Mouse (Mus musculus) forebrain, embryonic 15.5 days (tissue): ENCODE measurements at regions not wholly inside any gene's neighbourhood (a gene's known extent, or its start where the extent isn't known, plus 50 kb on each side); places are given as distances from the start of the nearest gene placed in this dataset.

Experiments used
- ATAC-seq: fragments of 200-750 bp; cut with Nextera tagmentation; replicated peaks from 2 replicates; pipeline ENCODE4 v1.8.0; 2017; ENCODE audit warnings: mild to moderate bottlenecking, moderate TSS enrichment, moderate library complexity
- H3K27ac ChIP-seq: fragments of 300-500 bp; sonication (generic); replicated peaks from 2 replicates; pipeline ENCODE4 v1.5.1; 2015; ENCODE audit warnings: mild to moderate bottlenecking, inconsistent platforms
- H3K27me3 ChIP-seq: fragments of 300-500 bp; sonication (generic); 2 replicates; pipeline ENCODE4 v1.6.1; 2015; ENCODE audit warnings: inconsistent platforms
- H3K36me3 ChIP-seq: fragments of 300-500 bp; sonication (generic); 2 replicates; pipeline ENCODE4 v1.6.1; 2015; ENCODE audit warnings: mild to moderate bottlenecking, inconsistent platforms
- H3K4me1 ChIP-seq: fragments of 300-500 bp; sonication (generic); 2 replicates; pipeline ENCODE4 v1.6.1; 2015; ENCODE audit warnings: inconsistent platforms
- H3K4me2 ChIP-seq: fragments of 300-500 bp; sonication (generic); replicated peaks from 2 replicates; pipeline ENCODE4 v1.6.1; 2015; ENCODE audit warnings: mild to moderate bottlenecking, inconsistent platforms
- H3K4me3 ChIP-seq: fragments of 300-500 bp; sonication (generic); 2 replicates; pipeline ENCODE4 v1.5.1; 2015; ENCODE audit warnings: mild to moderate bottlenecking, inconsistent platforms
- H3K9ac ChIP-seq: fragments of 300-500 bp; sonication (generic); replicated peaks from 2 replicates; pipeline ENCODE4 v1.6.1; 2015; ENCODE audit warnings: mild to moderate bottlenecking, inconsistent platforms
- H3K9me3 ChIP-seq: fragments of 300-500 bp; sonication (generic); 2 replicates; pipeline ENCODE4 v1.6.1; 2016; ENCODE audit warnings: inconsistent platforms
- WGBS: fragments of 180-500 bp; shearing (Covaris S2); methylation state at CpG from one replicate; pipeline ENCODE4 v1.1.7; 2015; ENCODE audit warnings: mixed read lengths; 5-methylcytosine and 5-hydroxymethylcytosine counted together

GRCm38 (mm10) chr12:33717053-33717452 lies 211.2 kb upstream of the Ferd3l start:
- ATAC-seq, result peak; percentile 51; the same call in 1 of the 2 replicates
- 8% methylated on average over 4 of the region's 4 CpGs for WGBS

GRCm38 (mm10) chr12:33717601-33718260 lies 210.5 kb upstream of the Ferd3l start:
- Histone ChIP-seq H3K9me3 (no peaks in the 10 kb centered on the region), H3K27me3 (no peaks in the 10 kb centered on the region), H3K27ac (no peak overlapping the region), H3K4me1 (peaks cover 13% of the 10 kb centered on the region), H3K4me3 (no peak overlapping the region), H3K4me2 (peak overlapping the region; percentile 10), H3K9ac (no peak overlapping the region), H3K36me3 (no peaks in the 10 kb centered on the region)
- ATAC-seq, result peak; percentile 67; the same call in 1 of the 2 replicates
- 22% methylated on average over 14 of the region's 14 CpGs for WGBS

More at GRCm38 (mm10) chr12:33717053-33717452, 211.2 kb upstream of the Ferd3l start:
- Histone ChIP-seq H3K4me2 (no peak overlapping the region), H3K36me3 (no peaks in the 10 kb centered on the region), H3K9ac (no peak overlapping the region), H3K9me3 (no peaks in the 10 kb centered on the region), H3K27ac (no peak overlapping the region), H3K27me3 (no peaks in the 10 kb centered on the region), H3K4me3 (no peak overlapping the region), H3K4me1 (peaks cover 13% of the 10 kb centered on the region)

GRCm38 (mm10) chr12:33719063-33719462 lies 209.2 kb upstream of the Ferd3l start:
- Histone ChIP-seq H3K9ac (no peak overlapping the region), H3K36me3 (no peaks in the 10 kb centered on the region), H3K27me3 (no peaks in the 10 kb centered on the region), H3K4me2 (no peak overlapping the region), H3K4me1 (peaks cover 13% of the 10 kb centered on the region), H3K27ac (no peak overlapping the region), H3K4me3 (no peak overlapping the region), H3K9me3 (no peaks in the 10 kb centered on the region)
- ATAC-seq, result no peak
- WGBS, result 66% methylated on average over 7 of the region's 7 CpGs

DNA sequence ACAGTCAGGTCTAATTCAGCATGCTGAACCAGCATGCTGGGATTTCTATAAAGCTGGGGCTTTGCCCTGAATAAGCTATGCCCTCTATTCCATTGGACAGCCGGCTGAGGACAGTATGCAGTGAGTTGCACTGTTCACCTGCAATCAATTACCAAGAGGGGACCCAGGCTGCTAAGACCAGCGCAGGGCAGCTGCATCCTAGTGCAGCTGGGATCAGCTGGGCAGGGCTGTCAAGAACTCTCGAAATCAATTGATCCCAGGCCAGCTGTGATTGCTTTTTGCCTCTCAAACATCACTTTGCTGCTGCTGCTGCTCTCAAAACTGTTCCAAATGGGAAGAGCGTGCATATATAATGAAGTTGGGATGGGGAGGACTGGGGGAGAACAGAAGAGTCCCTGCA lies 196.3 kb upstream of the Ferd3l start:
- Histone ChIP-seq H3K27ac (no peak overlapping the region), H3K9ac (no peak overlapping the region), H3K27me3 (no peaks in the 10 kb centered on the region), H3K4me1 (no peaks in the 10 kb centered on the region), H3K9me3 (no peaks in the 10 kb centered on the region), H3K4me3 (no peak overlapping the region), H3K36me3 (no peaks in the 10 kb centered on the region), H3K4me2 (no peak overlapping the region)
- ATAC-seq, result 0 out of 2 replicates have a peak, but pooled peaks have one; percentile 46
- WGBS, result 51% methylated on average over 4 of the region's 4 CpGs

- H3K27me3 ChIP-seq, result no peaks in the 10 kb centered on the region
- WGBS, result 51% methylated on average over 5 of the region's 5 CpGs
- ATAC-seq, result peak; percentile 80; the same call in 1 of the 2 replicates
These were observed 152.4 kb upstream of the Ferd3l start for GRCm38 (mm10) chr12:33775563-33776468.

DNA sequence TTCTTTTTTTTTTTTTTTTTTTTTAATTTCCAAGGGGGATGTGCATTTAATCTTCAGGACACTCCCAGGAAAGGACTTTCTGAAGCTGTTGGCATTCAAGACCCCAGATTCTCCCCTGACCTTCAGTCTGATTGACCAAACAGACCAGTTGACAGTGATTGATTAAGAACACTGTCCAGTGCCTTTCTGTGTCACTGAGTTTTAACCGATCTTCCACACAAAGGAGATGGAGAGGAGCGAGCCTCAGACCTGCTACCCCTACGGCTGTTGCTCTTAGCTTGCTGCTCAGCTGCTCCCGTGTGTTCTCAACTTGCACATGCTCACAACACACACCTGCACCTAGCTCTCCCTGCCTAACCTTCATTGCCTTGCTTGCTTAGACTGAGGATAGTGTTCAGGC lies 149.7 kb upstream of the Ferd3l start:
- no peak overlapping the region for H3K4me2 ChIP-seq
- H3K9ac ChIP-seq, result no peak overlapping the region
- H3K27me3 ChIP-seq, result no peaks in the 10 kb centered on the region
- H3K27ac ChIP-seq, result no peak overlapping the region
- WGBS, result 43% methylated on average over 4 of the region's 4 CpGs
- peaks cover 13% of the 10 kb centered on the region for H3K4me1 ChIP-seq
- H3K9me3 ChIP-seq, result no peaks in the 10 kb centered on the region
- no peak for ATAC-seq
- H3K4me3 ChIP-seq, result no peak overlapping the region
- H3K36me3 ChIP-seq, result no peaks in the 10 kb centered on the region

More at GRCm38 (mm10) chr12:33775563-33776468, 152.4 kb upstream of the Ferd3l start:
- no peak overlapping the region for H3K27ac ChIP-seq
- no peaks in the 10 kb centered on the region for H3K9me3 ChIP-seq
- peaks cover 13% of the 10 kb centered on the region for H3K4me1 ChIP-seq
- H3K4me2 ChIP-seq, result no peak overlapping the region
- H3K4me3 ChIP-seq, result no peak overlapping the region
- no peak overlapping the region for H3K9ac ChIP-seq
- H3K36me3 ChIP-seq, result no peaks in the 10 kb centered on the region

DNA sequence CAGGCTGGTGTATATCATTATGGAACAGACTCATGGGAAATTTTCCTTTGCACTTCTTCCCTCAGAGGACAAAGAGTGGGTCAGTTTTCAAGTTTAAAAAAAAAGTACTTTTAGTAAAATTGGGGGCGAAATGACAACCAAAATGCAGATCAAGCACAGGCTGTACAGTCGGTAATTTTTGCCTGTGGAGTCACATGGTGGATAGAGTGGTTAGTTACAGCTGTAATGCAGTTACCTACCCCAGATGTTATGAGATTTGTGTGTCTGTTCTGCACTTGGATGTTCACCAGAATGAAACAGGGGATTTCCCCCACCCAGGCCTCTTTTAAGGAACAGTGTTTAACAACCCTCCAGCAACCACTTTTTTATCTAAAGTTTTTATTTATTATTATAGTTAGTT lies 148.3 kb upstream of the Ferd3l start:
- Histone ChIP-seq H3K27me3 (no peaks in the 10 kb centered on the region), H3K4me3 (no peak overlapping the region), H3K36me3 (no peaks in the 10 kb centered on the region), H3K9ac (no peak overlapping the region), H3K9me3 (no peaks in the 10 kb centered on the region), H3K4me1 (peaks cover 13% of the 10 kb centered on the region), H3K27ac (no peak overlapping the region), H3K4me2 (no peak overlapping the region)
- ATAC-seq, result no peak
- 86% methylated on average over 2 of the region's 2 CpGs for whole genome bisulfite sequencing

DNA sequence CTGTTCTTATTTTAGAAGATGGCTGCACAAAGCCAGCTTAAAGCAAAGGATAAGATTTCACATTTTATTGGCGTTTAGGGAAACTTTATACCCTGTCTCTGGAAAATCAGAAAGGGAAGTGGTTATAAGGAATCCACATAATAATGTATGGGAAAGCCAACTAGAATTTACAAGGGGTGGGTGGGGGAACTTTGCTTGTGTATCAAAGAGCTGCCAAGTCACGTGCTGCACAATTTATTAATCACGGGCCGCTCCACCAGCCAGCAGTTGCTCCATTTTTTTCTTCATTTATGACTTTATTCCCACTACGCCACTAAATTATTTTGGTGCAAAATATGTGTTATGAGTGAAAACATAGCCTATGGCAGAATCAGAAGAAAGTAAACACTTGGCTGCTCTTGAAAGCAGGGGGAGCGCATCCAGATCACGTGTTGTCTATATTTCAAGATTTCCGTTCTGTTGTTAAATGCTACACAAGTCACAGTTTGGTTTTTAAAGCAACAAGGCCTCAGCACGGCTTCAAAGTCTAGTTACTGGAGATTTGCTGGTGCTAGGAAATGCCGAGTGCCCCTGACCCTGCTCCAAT lies 123.9 kb upstream of the Ferd3l start:
- no peaks in the 10 kb centered on the region for H3K4me1 ChIP-seq
- no peak overlapping the region for H3K4me3 ChIP-seq
- no peaks in the 10 kb centered on the region for H3K36me3 ChIP-seq
- H3K27ac ChIP-seq, result no peak overlapping the region
- H3K9ac ChIP-seq, result no peak overlapping the region
- H3K27me3 ChIP-seq, result no peaks in the 10 kb centered on the region
- 88% methylated on average over 10 of the region's 10 CpGs for whole genome bisulfite sequencing
- ATAC-seq, result no peak
- H3K9me3 ChIP-seq, result no peaks in the 10 kb centered on the region
- H3K4me2 ChIP-seq, result no peak overlapping the region

- Histone ChIP-seq H3K4me3 (no peak overlapping the region), H3K4me2 (no peak overlapping the region)
These were observed 102.7 kb upstream of the Ferd3l start for GRCm38 (mm10) chr12:33825571-33825970.

GRCm38 (mm10) chr12:33849088-33849487 lies 79.1 kb upstream of the Ferd3l start:
- no peak for ATAC-seq
- H3K36me3 ChIP-seq, result no peaks in the 10 kb centered on the region
- H3K4me3 ChIP-seq, result no peak overlapping the region
- H3K4me2 ChIP-seq, result no peak overlapping the region
- peaks cover 3% of the 10 kb centered on the region; the same call in 1 of the 2 replicates for H3K4me1 ChIP-seq
- H3K27ac ChIP-seq, result no peak overlapping the region
- no peaks in the 10 kb centered on the region for H3K27me3 ChIP-seq
- H3K9ac ChIP-seq, result no peak overlapping the region
- H3K9me3 ChIP-seq, result no peaks in the 10 kb centered on the region

More at GRCm38 (mm10) chr12:33825571-33825970, 102.7 kb upstream of the Ferd3l start:
- Histone ChIP-seq H3K27ac (no peak overlapping the region), H3K9ac (no peak overlapping the region), H3K9me3 (no peaks in the 10 kb centered on the region), H3K27me3 (no peaks in the 10 kb centered on the region), H3K36me3 (no peaks in the 10 kb centered on the region), H3K4me1 (no peaks in the 10 kb centered on the region)
- no peak for ATAC-seq

GRCm38 (mm10) chr12:33851736-33852135 lies 76.5 kb upstream of the Ferd3l start:
- H3K4me1 ChIP-seq, result peaks cover 3% of the 10 kb centered on the region; the same call in 1 of the 2 replicates
- WGBS, result 29% methylated on average over 1 of the region's 1 CpGs
- H3K4me2 ChIP-seq, result no peak overlapping the region
- ATAC-seq, result peak; percentile 71; the same call in 1 of the 2 replicates
- H3K4me3 ChIP-seq, result no peak overlapping the region
- no peak overlapping the region for H3K9ac ChIP-seq
- H3K27ac ChIP-seq, result no peak overlapping the region
- no peaks in the 10 kb centered on the region for H3K36me3 ChIP-seq
- H3K27me3 ChIP-seq, result no peaks in the 10 kb centered on the region
- H3K9me3 ChIP-seq, result no peaks in the 10 kb centered on the region
